Mouse (Mus musculus) kidney, adult 10 weeks (tissue): ENCODE results near the gene Scp2. TPM values are rescaled to one million over a fixed set of nuclear protein-coding genes. Genes with fewer than 3 reads are reported as not detected.

Source experiments
- polyA plus RNA-seq: library from polyadenylated mRNA; stranded (reverse); fragments of 350-450 nt; fragmentation: Illumina TruSeq; extraction: RNeasy Lipid Tissue Mini Kit (QIAGEN cat#74804); gene quantifications from one replicate; pipeline ENCODE4 v1.2.3, GENCODE M21; 2014; ENCODE audit warnings: low read depth, low replicate concordance

Scp2 gene
- 1,099 TPM for polyA plus RNA-seq

DNA sequence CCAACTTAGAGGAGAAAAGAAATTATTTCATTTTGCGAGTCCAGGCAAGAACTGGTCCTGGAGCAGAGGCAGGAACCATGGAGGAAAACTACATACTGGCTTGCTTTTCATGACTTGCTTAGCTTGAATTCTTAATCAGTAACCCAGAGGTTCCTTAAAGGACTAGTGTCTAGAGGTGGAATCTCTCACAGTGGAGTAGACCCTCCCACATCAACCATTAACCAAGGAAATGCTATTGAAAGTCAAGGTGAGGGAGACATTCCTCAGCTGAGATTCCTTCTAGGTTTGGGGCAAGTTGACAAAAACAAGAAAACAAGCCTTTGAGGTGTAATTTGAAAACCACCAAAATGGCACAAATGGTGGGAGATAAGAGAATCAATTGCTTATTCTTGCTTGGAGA is at the start of gene Scp2:
Gene Scp2, minus strand, starts transcription at position 119 of the 400 bp plus-strand sequence.

GRCm38 (mm10) chr4:108165152-108165895 is 20.5 kb upstream of the Scp2 start, which contains the start of gene Echdc2:
Gene Echdc2 (plus strand): TSS chr4:108165437.

GRCm38 (mm10) chr4:108096345-108096744 is 48.5 kb downstream of the Scp2 start, which contains the start of gene Podn:
Gene Podn (minus strand): TSS chr4:108096445.

Other genes with a start within 250 kb of the Scp2 start
- 227 TPM for gene Cpt2, start 221.4 kb downstream of the Scp2 start, polyA plus RNA-seq
- gene Slc1a7, start 176.7 kb downstream of the Scp2 start, polyA plus RNA-seq = not detected
- gene Podn, start 48.6 kb downstream of the Scp2 start, polyA plus RNA-seq = 1.2 TPM
- 42.0 TPM for gene Echdc2, start 20.4 kb upstream of the Scp2 start, polyA plus RNA-seq
- gene Zyg11a, start 73.0 kb upstream of the Scp2 start, polyA plus RNA-seq = not detected
- gene Zyg11b, start 156.1 kb upstream of the Scp2 start, polyA plus RNA-seq = 48.2 TPM
- 5.5 TPM for gene Coa7, start 183.1 kb upstream of the Scp2 start, polyA plus RNA-seq
- gene Shisal2a, start 238.4 kb upstream of the Scp2 start, polyA plus RNA-seq = not detected